Mouse (Mus musculus) B cell, adult 2 months (primary cell): ENCODE data around the gene Siglecg.
"Not testable (repeated sequence)": the region's sequence is repeated elsewhere in the genome, so short reads cannot be mapped to it uniquely, and the experiment has no call there.

Experiments
- DNase-seq, 2 experiments: peaks; one replicate each; pipeline ENCODE4 v3.0.0; 2022

Siglecg gene

GRCm38 (mm10) chr7:43408131-43408553, at the start of gene Siglecg:
Gene Siglecg, plus strand, starts transcription at chr7:43408204.
- peak; percentile 71 to 78 for DNase-seq

- DNase-seq, result no peak
Measured at GRCm38 (mm10) chr7:43358556-43358955, 49.4 kb upstream of the Siglecg start.

GRCm38 (mm10) chr7:43361442-43361841, 46.6 kb upstream of the Siglecg start:
- no peak for DNase-seq

GRCm38 (mm10) chr7:43362021-43362420, 46.0 kb upstream of the Siglecg start:
- DNase-seq, result no peak

GRCm38 (mm10) chr7:43378226-43378625, 29.8 kb upstream of the Siglecg start:
- peak; percentile 23 to 34 for DNase-seq

- DNase-seq, result peak; percentile 69 to 77
Measured at GRCm38 (mm10) chr7:43392349-43393121, 15.5 kb upstream of the Siglecg start.

GRCm38 (mm10) chr7:43399501-43399900, 8.5 kb upstream of the Siglecg start:
- no peak for DNase-seq

GRCm38 (mm10) chr7:43402718-43403117, 5.3 kb upstream of the Siglecg start:
- no peak for DNase-seq

- DNase-seq, result peak; percentile 24 to 25
Measured at GRCm38 (mm10) chr7:43407573-43407972, 431 bp upstream of the Siglecg start.

GRCm38 (mm10) chr7:43409084-43409483, 1.1 kb downstream of the Siglecg start:
- DNase-seq, result no peak

GRCm38 (mm10) chr7:43411724-43412123, 3.7 kb downstream of the Siglecg start:
- DNase-seq, result not testable (repeated sequence)

- DNase-seq, result peak; percentile 28 to 35
Measured at GRCm38 (mm10) chr7:43417298-43417697, 9.3 kb downstream of the Siglecg start.

GRCm38 (mm10) chr7:43422995-43423617, 15.1 kb downstream of the Siglecg start:
- DNase-seq, result peak; percentile 86

- no peak for DNase-seq
Measured at GRCm38 (mm10) chr7:43423991-43424625, 16.1 kb downstream of the Siglecg start.

GRCm38 (mm10) chr7:43427406-43427805, 19.4 kb downstream of the Siglecg start, which contains the start of gene Lim2:
Gene Lim2, plus strand, starts transcription at chr7:43427670.
- no peak for DNase-seq

- no peak for DNase-seq
Measured at GRCm38 (mm10) chr7:43429500-43429899, 21.5 kb downstream of the Siglecg start.

- no peak for DNase-seq
Measured at GRCm38 (mm10) chr7:43432891-43433290, 24.9 kb downstream of the Siglecg start.

GRCm38 (mm10) chr7:43434676-43435075, 26.7 kb downstream of the Siglecg start:
- DNase-seq, result no peak

GRCm38 (mm10) chr7:43436341-43437255, 28.6 kb downstream of the Siglecg start, which contains the start of gene Nkg7:
Gene Nkg7, plus strand, starts transcription at chr7:43437073.
- DNase-seq, result no peak

- no peak for DNase-seq
Measured at GRCm38 (mm10) chr7:43438611-43439010, 30.6 kb downstream of the Siglecg start.

GRCm38 (mm10) chr7:43440482-43440881, 32.5 kb downstream of the Siglecg start, which contains the start of gene Cldnd2:
Gene Cldnd2, plus strand, starts transcription at chr7:43440782.
- DNase-seq, result no peak

- no peak for DNase-seq
Measured at GRCm38 (mm10) chr7:43441071-43441470, 33.1 kb downstream of the Siglecg start.
